Mouse (Mus musculus) limb, embryonic 11.5 days (tissue): ENCODE results near the gene Rxrb. TPM values are rescaled to one million over a fixed set of nuclear protein-coding genes. Genes with fewer than 3 reads are reported as not detected.
A peak's percentile ranks its signal among the peaks of the same experiment; 100 is the strongest.
"Not testable (repeated sequence)": the region's sequence is repeated elsewhere in the genome, so short reads cannot be mapped to it uniquely, and the experiment has no call there.

Source experiments
- ATAC-seq: fragments of 200-750 bp; cut with Nextera tagmentation; 2 replicates; pipeline ENCODE4 v1.8.0; 2017; ENCODE audit warnings: low read depth; ENCODE audit not compliant: insufficient number of reproducible peaks, low FRiP score, low TSS enrichment
- DNase-seq: peaks from one replicate; pipeline ENCODE4 v3.0.0-alpha.2; 2015; ENCODE audit warnings: low spot score
- H3K27ac ChIP-seq: fragments of 300-500 bp; sonication (generic); replicated peaks from 2 replicates; pipeline ENCODE4 v1.5.1; 2014; ENCODE audit warnings: low read depth, mild to moderate bottlenecking, low read length
- H3K27me3 ChIP-seq: fragments of 300-500 bp; sonication (generic); 2 replicates; pipeline ENCODE4 v1.6.1; 2014; ENCODE audit warnings: mild to moderate bottlenecking, low read length, mixed read lengths; ENCODE audit not compliant: control insufficient read depth, insufficient read depth
- H3K36me3 ChIP-seq: fragments of 300-500 bp; sonication (generic); 2 replicates; pipeline ENCODE4 v1.6.1; 2014; ENCODE audit warnings: mild to moderate bottlenecking, low read length, moderate library complexity, mixed read lengths; ENCODE audit not compliant: control insufficient read depth, insufficient read depth
- H3K4me1 ChIP-seq: fragments of 300-500 bp; sonication (generic); 2 replicates; pipeline ENCODE4 v1.6.1; 2014; ENCODE audit warnings: low read length, mixed read lengths; ENCODE audit not compliant: control insufficient read depth, insufficient read depth
- H3K4me2 ChIP-seq: fragments of 300-500 bp; sonication (generic); 2 replicates; pipeline ENCODE4 v1.6.1; 2014; ENCODE audit warnings: low read depth, mild to moderate bottlenecking, moderate library complexity; ENCODE audit not compliant: severe bottlenecking
- H3K4me3 ChIP-seq: fragments of 300-500 bp; sonication (generic); 2 replicates; pipeline ENCODE4 v1.5.1; 2014; ENCODE audit warnings: low read depth, low read length
- H3K9ac ChIP-seq: fragments of 300-500 bp; sonication (generic); 2 replicates; pipeline ENCODE4 v1.6.1; 2014; ENCODE audit warnings: mild to moderate bottlenecking, low read length
- H3K9me3 ChIP-seq: fragments of 300-500 bp; sonication (generic); 2 replicates; pipeline ENCODE4 v1.6.1; 2016; ENCODE audit warnings: low read length; ENCODE audit not compliant: control insufficient read depth
- WGBS: fragments of 180-500 bp; shearing (Covaris S2); extraction: QIAGEN DNeasy Blood & Tissue Kit; methylation state at CpG from one replicate; pipeline ENCODE4 v1.1.7; 2014; 5-methylcytosine and 5-hydroxymethylcytosine counted together
- polyA plus RNA-seq: library from polyadenylated mRNA; unstranded; fragments of >200 nt; fragmentation: Nextera tagmentation; extraction: Ambion mirVana; gene quantifications from 2 replicates; pipeline ENCODE4 v1.2.1, GENCODE M21; 2014

The Rxrb gene
- polyA plus RNA-seq = 20.5 and 24.0 TPM in 2 replicates

- H3K9me3 ChIP-seq = no peaks in the 10 kb centered on the region
- peak within 1 kb of the TSS; percentile 99 for H3K4me2 ChIP-seq
- peak; percentile 74 for ATAC-seq
- under 1% methylated on average over 75 of the region's 88 CpGs for WGBS
- H3K27ac ChIP-seq = peak within 1 kb of the TSS; percentile 89
- H3K36me3 ChIP-seq = peaks cover 27% of the 10 kb centered on the region
- peak within 1 kb of the TSS; percentile 92 for H3K9ac ChIP-seq
- peaks cover 39% of the 10 kb centered on the region for H3K4me1 ChIP-seq
- peak; percentile 100 for DNase-seq
- peak within 1 kb of the TSS; percentile 88 for H3K4me3 ChIP-seq
- no peaks in the 10 kb centered on the region for H3K27me3 ChIP-seq
These were observed at the start of gene Rxrb, which contains the start of gene Slc39a7 for GRCm38 (mm10) chr17:34031465-34032173. Gene Rxrb (plus strand): TSS chr17:34031812. Gene Slc39a7 (minus strand): TSS chr17:34031682.

DNA sequence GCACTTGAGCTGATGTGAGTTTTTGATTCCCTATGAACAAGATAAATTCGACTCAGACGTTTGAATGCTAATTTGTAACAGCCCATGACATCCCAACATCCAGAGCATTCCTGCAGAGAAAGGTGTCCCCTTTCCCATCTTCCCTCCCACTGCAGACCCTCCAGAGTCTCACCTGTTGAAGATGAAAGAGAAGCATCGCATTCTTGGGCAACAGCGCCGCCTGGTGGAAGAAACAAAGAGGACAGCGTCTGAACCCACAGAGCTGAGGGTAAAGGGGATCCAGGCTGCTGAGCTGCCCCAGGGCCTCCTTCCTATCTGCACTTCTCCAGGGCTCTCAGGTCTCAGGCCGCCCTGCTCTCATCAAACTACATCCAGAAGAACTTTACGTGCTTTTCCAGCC, 49.5 kb upstream of the Rxrb start:
- not testable (repeated sequence) for H3K4me1 ChIP-seq, H3K9me3 ChIP-seq, H3K36me3 ChIP-seq, H3K27ac ChIP-seq, H3K4me3 ChIP-seq, H3K9ac ChIP-seq, ATAC-seq
- 14% methylated on average over 8 of the region's 8 CpGs for WGBS
- H3K27me3 ChIP-seq = peaks cover 25% of the 10 kb centered on the region
- DNase-seq = peak; percentile 79
- H3K4me2 ChIP-seq = peak overlapping the region; percentile 49; the same call in 1 of the 2 replicates

- Histone ChIP-seq H3K9me3 (no peaks in the 10 kb centered on the region), H3K36me3 (no peaks in the 10 kb centered on the region), H3K27ac (no peak overlapping the region), H3K27me3 (no peaks in the 10 kb centered on the region), H3K4me3 (no peak overlapping the region), H3K4me2 (no peak overlapping the region), H3K4me1 (no peaks in the 10 kb centered on the region), H3K9ac (no peak overlapping the region)
- DNase-seq (peak; percentile 79), ATAC-seq (no peak)
- 35% methylated on average over 10 of the region's 10 CpGs for WGBS
These were observed 39.6 kb upstream of the Rxrb start for GRCm38 (mm10) chr17:33991788-33992664.

GRCm38 (mm10) chr17:33994959-33995358, 36.7 kb upstream of the Rxrb start:
- Histone ChIP-seq H3K9ac (no peak overlapping the region), H3K4me1 (0 out of 2 replicates have a peak, but pooled peaks cover 2% of the 10 kb centered on the region), H3K4me3 (no peak overlapping the region), H3K27ac (no peak overlapping the region), H3K36me3 (no peaks in the 10 kb centered on the region), H3K4me2 (no peak overlapping the region), H3K9me3 (no peaks in the 10 kb centered on the region), H3K27me3 (peaks cover 12% of the 10 kb centered on the region)
- 91% methylated on average over 8 of the region's 8 CpGs for WGBS
- DNase-seq = no peak
- ATAC-seq = no peak

- ATAC-seq (no peak), DNase-seq (no peak)
- no peaks in the 10 kb centered on the region for H3K36me3 ChIP-seq
- 0 out of 2 replicates have a peak, but pooled peaks cover 2% of the 10 kb centered on the region for H3K4me1 ChIP-seq
- H3K4me2 ChIP-seq = no peak overlapping the region
- H3K9me3 ChIP-seq = no peaks in the 10 kb centered on the region
- H3K4me3 ChIP-seq = no peak overlapping the region
- peaks cover 19% of the 10 kb centered on the region for H3K27me3 ChIP-seq
- 27% methylated on average over 3 of the region's 3 CpGs for WGBS
- no peak overlapping the region for H3K9ac ChIP-seq
- H3K27ac ChIP-seq = no peak overlapping the region
These were observed 36.0 kb upstream of the Rxrb start for GRCm38 (mm10) chr17:33995651-33996050.

DNA sequence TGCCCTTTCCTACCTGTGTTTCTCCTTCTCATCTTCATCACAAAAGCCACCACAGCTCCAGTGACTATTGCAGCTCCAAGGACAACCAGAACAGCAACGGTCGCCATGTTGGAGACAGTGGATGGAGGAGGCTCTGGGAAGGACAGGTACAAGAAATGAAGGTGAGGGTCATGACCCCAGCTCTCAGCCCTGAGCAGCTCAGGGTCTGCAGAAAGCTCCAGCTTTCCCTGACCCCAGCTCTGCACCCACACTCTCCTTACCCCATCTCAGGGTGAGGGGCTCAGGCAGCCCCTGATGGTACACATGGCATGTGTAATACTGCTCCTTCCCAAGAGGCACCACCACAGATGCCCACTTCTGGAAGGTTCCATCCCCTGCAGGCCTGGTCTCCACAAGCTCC, 34.6 kb upstream of the Rxrb start:
- not testable (repeated sequence) for H3K4me1 ChIP-seq, H3K9me3 ChIP-seq, ATAC-seq, DNase-seq, H3K4me2 ChIP-seq, H3K4me3 ChIP-seq, H3K27ac ChIP-seq, H3K9ac ChIP-seq, H3K36me3 ChIP-seq
- peaks cover 20% of the 10 kb centered on the region for H3K27me3 ChIP-seq
- WGBS = 82% methylated on average over 2 of the region's 2 CpGs

DNA sequence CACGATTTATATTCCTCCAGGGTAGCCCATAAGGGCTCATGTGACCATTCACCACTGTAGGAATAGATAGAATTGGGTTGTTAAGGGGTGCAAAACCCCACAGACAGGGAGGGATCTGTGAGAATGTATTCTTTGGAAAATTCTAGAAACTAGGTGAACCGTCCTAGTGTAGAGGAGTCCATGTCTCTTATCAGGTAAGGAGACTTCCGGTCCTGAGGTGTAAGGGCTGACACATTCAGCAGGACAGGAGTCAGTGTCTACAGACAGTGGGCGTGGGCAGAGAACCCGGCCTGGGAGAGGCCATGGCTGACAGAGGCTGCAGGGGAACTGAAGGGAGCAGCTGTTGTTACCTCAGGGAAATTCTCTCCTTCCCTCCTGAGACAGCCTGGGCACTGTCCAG, 32.9 kb upstream of the Rxrb start:
- H3K4me2 ChIP-seq, H3K9me3 ChIP-seq, DNase-seq, H3K36me3 ChIP-seq, H3K4me3 ChIP-seq, ATAC-seq, H3K9ac ChIP-seq, H3K27ac ChIP-seq, H3K4me1 ChIP-seq: not testable (repeated sequence)
- 50% methylated on average over 5 of the region's 5 CpGs for WGBS
- H3K27me3 ChIP-seq = peaks cover 20% of the 10 kb centered on the region

- DNase-seq = peak; percentile 47
- peaks cover 20% of the 10 kb centered on the region for H3K27me3 ChIP-seq
These were observed 32.1 kb upstream of the Rxrb start for GRCm38 (mm10) chr17:33999341-34000149.

More at GRCm38 (mm10) chr17:33999341-34000149, 32.1 kb upstream of the Rxrb start:
- 3% methylated on average over 83 of the region's 87 CpGs for WGBS
- peak overlapping the region; percentile 41 for H3K4me3 ChIP-seq
- H3K27ac ChIP-seq = no peak overlapping the region
- no peaks in the 10 kb centered on the region for H3K9me3 ChIP-seq
- peak overlapping the region; percentile 92 for H3K4me2 ChIP-seq
- H3K9ac ChIP-seq = peak overlapping the region; percentile 37
- H3K36me3 ChIP-seq = no peaks in the 10 kb centered on the region
- H3K4me1 ChIP-seq = 0 out of 2 replicates have a peak, but pooled peaks cover 2% of the 10 kb centered on the region
- ATAC-seq = 0 out of 2 replicates have a peak, but pooled peaks have one; percentile 44
